Mouse (Mus musculus) cerebellum, adult 9-11 months (tissue): ENCODE measurements around the gene Zfp28.
"Not testable (repeated sequence)": the region's sequence is repeated elsewhere in the genome, so short reads cannot be mapped to it uniquely, and the experiment has no call there.

Source experiments
- DNase-seq: peaks from one replicate; pipeline ENCODE4 v3.0.0; 2022

Gene Zfp28

GRCm38 (mm10) chr7:6383044-6383455, at the start of gene Zfp28:
Zfp28 (plus strand) TSS chr7:6383295.
- DNase-seq: peak; percentile 94

GRCm38 (mm10) chr7:6339865-6340264, 43.2 kb upstream of the Zfp28 start:
- DNase-seq: no peak

GRCm38 (mm10) chr7:6343501-6344071, 39.5 kb upstream of the Zfp28 start, which contains the start of gene Gm3854:
Gm3854 (plus strand) TSS chr7:6343759.
- DNase-seq: peak; percentile 85

- no peak for DNase-seq
These were observed 39.0 kb upstream of the Zfp28 start for GRCm38 (mm10) chr7:6344124-6344523.

GRCm38 (mm10) chr7:6358121-6358520, 25.0 kb upstream of the Zfp28 start:
- DNase-seq: no peak

- DNase-seq: peak; percentile 55
These were observed 24.0 kb upstream of the Zfp28 start for GRCm38 (mm10) chr7:6358937-6359590.

- peak; percentile 54 for DNase-seq
These were observed 22.5 kb upstream of the Zfp28 start for GRCm38 (mm10) chr7:6360477-6361060.

GRCm38 (mm10) chr7:6361756-6362155, 21.3 kb upstream of the Zfp28 start:
- DNase-seq: peak; percentile 52

GRCm38 (mm10) chr7:6362268-6363046, 20.6 kb upstream of the Zfp28 start:
- peak; percentile 100 for DNase-seq

- no peak for DNase-seq
These were observed 20.0 kb upstream of the Zfp28 start, which contains the start of gene Zfp78 for GRCm38 (mm10) chr7:6363047-6363488. Zfp78 (plus strand) TSS chr7:6363280.

GRCm38 (mm10) chr7:6364761-6365160, 18.3 kb upstream of the Zfp28 start:
- DNase-seq: no peak

- no peak for DNase-seq
These were observed 15.9 kb upstream of the Zfp28 start for GRCm38 (mm10) chr7:6367185-6367584.

GRCm38 (mm10) chr7:6368146-6368545, 14.9 kb upstream of the Zfp28 start:
- DNase-seq: not testable (repeated sequence)

- DNase-seq: no peak
These were observed 13.6 kb upstream of the Zfp28 start for GRCm38 (mm10) chr7:6369460-6369859.

- no peak for DNase-seq
These were observed 10.1 kb upstream of the Zfp28 start for GRCm38 (mm10) chr7:6372993-6373392.

- no peak for DNase-seq
These were observed 4.7 kb upstream of the Zfp28 start for GRCm38 (mm10) chr7:6378441-6378840.

GRCm38 (mm10) chr7:6381431-6381830, 1.7 kb upstream of the Zfp28 start:
- no peak for DNase-seq

GRCm38 (mm10) chr7:6384011-6384410, 916 bp downstream of the Zfp28 start:
- DNase-seq: no peak

- no peak for DNase-seq
These were observed 3.9 kb downstream of the Zfp28 start for GRCm38 (mm10) chr7:6386995-6387394.

GRCm38 (mm10) chr7:6388971-6389370, 5.9 kb downstream of the Zfp28 start:
- DNase-seq: no peak

- no peak for DNase-seq
These were observed 6.4 kb downstream of the Zfp28 start for GRCm38 (mm10) chr7:6389449-6389848.

GRCm38 (mm10) chr7:6397996-6398975, 15.2 kb downstream of the Zfp28 start, which contains the start of gene Smim17:
Smim17 (plus strand) TSS chr7:6398715.
- DNase-seq: peak; percentile 80
